Mouse (Mus musculus) forebrain, embryonic 12.5 days (tissue): Measurements from ENCODE around the gene Vim. TPM values are rescaled to one million over a fixed set of nuclear protein-coding genes. Genes with fewer than 3 reads are reported as not detected.
"Not testable (repeated sequence)": the region's sequence is repeated elsewhere in the genome, so short reads cannot be mapped to it uniquely, and the experiment has no call there.

Source experiments
- ATAC-seq: fragments of 200-750 bp; cut with Nextera tagmentation; 2 replicates; pipeline ENCODE4 v1.8.0; 2017; ENCODE audit warnings: moderate TSS enrichment; ENCODE audit not compliant: low FRiP score
- H3K27ac ChIP-seq: fragments of 300-500 bp; sonication (generic); 2 replicates; pipeline ENCODE4 v1.5.1; 2016; ENCODE audit warnings: mild to moderate bottlenecking
- H3K27me3 ChIP-seq: fragments of 300-500 bp; sonication (generic); 2 replicates; pipeline ENCODE4 v1.6.1; 2016; ENCODE audit warnings: mild to moderate bottlenecking
- H3K36me3 ChIP-seq: fragments of 300-500 bp; sonication (generic); replicated peaks from 2 replicates; pipeline ENCODE4 v1.6.1; 2016; ENCODE audit warnings: mild to moderate bottlenecking
- H3K4me1 ChIP-seq: fragments of 300-500 bp; sonication (generic); 2 replicates; pipeline ENCODE4 v1.6.1; 2016
- H3K4me2 ChIP-seq: fragments of 300-500 bp; sonication (generic); 2 replicates; pipeline ENCODE4 v1.6.1; 2016; ENCODE audit warnings: mild to moderate bottlenecking, moderate library complexity
- H3K4me3 ChIP-seq: fragments of 300-500 bp; sonication (generic); replicated peaks from 2 replicates; pipeline ENCODE4 v1.5.1; 2016; ENCODE audit warnings: mild to moderate bottlenecking
- H3K9ac ChIP-seq: fragments of 300-500 bp; sonication (generic); 2 replicates; pipeline ENCODE4 v1.6.1; 2016; ENCODE audit warnings: mild to moderate bottlenecking
- H3K9me3 ChIP-seq: fragments of 300-500 bp; sonication (generic); 2 replicates; pipeline ENCODE4 v1.6.1; 2016
- WGBS: fragments of 180-500 bp; shearing (Covaris S2); methylation state at CpG from one replicate; pipeline ENCODE4 v1.1.7; 2016; 5-methylcytosine and 5-hydroxymethylcytosine counted together
- polyA plus RNA-seq: library from polyadenylated mRNA; unstranded; fragments of >200 nt; fragmentation: Nextera tagmentation; extraction: Ambion mirVana; gene quantifications from 2 replicates; pipeline ENCODE4 v1.2.1, GENCODE M21; 2016

The Vim gene
- polyA plus RNA-seq, 1 experiment from 2014 or later: 1,103 TPM

DNA sequence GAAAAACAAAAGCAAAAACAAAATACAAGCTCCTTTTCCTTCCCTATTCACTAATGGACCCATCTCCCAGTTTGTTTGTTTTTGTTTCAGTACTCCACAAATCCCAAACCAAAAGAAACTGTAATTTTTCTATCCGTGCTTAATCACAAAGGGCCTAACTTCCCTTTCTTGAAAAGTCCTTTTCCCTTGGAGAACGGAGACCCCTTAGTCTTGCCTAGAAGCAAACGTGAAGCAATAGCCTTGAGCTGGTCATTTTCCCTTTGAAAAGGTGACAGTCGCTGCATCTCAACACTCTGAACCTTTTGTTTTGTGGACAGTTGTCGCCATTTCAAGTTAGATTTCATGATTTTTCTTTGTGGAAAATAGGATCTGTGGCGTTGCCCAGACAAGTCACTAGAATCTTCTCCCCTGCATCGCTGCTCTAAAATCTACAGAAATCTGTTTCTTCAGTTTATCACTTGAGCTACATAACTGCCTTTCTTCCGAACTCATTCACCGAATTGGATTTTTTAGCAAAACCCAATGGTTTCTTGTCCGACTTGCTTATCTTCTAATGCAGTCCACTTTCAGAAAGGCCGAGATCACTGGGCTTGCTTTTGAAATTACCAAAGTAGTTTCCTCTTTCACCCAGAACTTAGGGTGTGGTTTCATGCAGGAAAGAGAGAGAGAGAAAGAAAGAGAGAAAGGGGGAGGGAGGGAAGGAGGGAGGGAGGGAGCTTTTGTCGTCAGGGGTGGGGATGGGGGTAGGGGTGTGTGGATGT lies 900 bp upstream of the Vim start:
- 2% methylated on average over 12 of the region's 12 CpGs for WGBS
- H3K9me3 ChIP-seq: no peaks in the 10 kb centered on the region
- no peaks in the 10 kb centered on the region for H3K27me3 ChIP-seq
- H3K4me2 ChIP-seq: peak overlapping the region; percentile 70
- peak overlapping the region; percentile 96 for H3K9ac ChIP-seq
- H3K4me1 ChIP-seq: peaks cover 37% of the 10 kb centered on the region
- H3K36me3 ChIP-seq: peaks cover 11% of the 10 kb centered on the region
- H3K27ac ChIP-seq: peak overlapping the region; percentile 98
- peak; percentile 3; the same call in 1 of the 2 replicates for ATAC-seq
- H3K4me3 ChIP-seq: peak overlapping the region; percentile 88

DNA sequence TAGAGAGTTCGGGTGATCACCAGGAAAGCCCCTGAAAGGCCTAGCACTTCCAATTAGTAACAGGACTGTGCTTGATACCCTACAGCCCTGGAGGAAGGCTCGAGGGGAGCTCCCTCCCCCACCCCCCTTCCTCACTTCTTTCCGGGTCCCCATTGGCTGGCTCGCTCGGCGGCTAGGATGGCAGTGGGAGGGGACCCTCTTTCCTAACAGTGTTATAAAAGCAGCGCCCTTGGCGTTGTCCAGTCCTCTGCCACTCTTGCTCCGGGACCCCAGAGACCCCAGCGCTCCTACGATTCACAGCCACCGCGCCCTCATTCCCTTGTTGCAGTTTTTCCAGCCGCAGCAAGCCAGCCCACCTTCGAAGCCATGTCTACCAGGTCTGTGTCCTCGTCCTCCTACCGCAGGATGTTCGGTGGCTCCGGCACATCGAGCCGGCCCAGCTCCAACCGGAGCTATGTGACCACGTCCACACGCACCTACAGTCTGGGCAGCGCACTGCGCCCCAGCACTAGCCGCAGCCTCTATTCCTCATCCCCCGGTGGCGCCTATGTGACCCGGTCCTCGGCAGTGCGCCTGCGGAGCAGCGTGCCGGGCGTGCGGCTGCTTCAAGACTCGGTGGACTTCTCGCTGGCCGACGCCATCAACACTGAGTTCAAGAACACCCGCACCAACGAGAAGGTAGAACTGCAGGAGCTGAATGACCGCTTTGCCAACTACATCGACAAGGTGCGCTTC lies 506 bp downstream of the Vim start:
- H3K27ac ChIP-seq: peak overlapping the region; percentile 98
- 1% methylated on average over 46 of the region's 46 CpGs for WGBS

DNA sequence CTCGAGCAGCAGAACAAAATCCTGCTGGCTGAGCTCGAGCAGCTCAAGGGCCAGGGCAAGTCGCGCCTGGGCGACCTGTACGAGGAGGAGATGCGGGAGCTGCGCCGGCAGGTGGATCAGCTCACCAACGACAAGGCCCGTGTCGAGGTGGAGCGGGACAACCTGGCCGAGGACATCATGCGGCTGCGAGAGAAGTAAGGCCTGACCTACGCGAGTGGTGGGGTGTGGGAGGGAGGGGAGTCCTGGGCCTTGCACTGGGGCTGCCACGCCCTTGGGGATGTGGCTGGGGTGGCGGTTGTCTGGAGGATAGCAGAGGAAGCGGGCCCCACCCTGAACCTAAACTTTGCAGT lies 1.0 kb downstream of the Vim start:
- 0 out of 2 replicates have a peak, but pooled peaks have one; percentile 10 for ATAC-seq
- peak overlapping the region; percentile 96 for H3K9ac ChIP-seq
- no peaks in the 10 kb centered on the region for H3K9me3 ChIP-seq
- peak overlapping the region; percentile 88 for H3K4me3 ChIP-seq
- H3K4me2 ChIP-seq: peak overlapping the region; percentile 70
- H3K27ac ChIP-seq: peak overlapping the region; percentile 98
- H3K36me3 ChIP-seq: peaks cover 28% of the 10 kb centered on the region
- H3K27me3 ChIP-seq: no peaks in the 10 kb centered on the region
- under 1% methylated on average over 21 of the region's 21 CpGs for WGBS
- peaks cover 52% of the 10 kb centered on the region for H3K4me1 ChIP-seq

More for the DNA sequence above, 506 bp downstream of the Vim start:
- H3K9me3 ChIP-seq: no peaks in the 10 kb centered on the region
- ATAC-seq: peak; percentile 90
- H3K4me3 ChIP-seq: peak overlapping the region; percentile 88
- H3K9ac ChIP-seq: peak overlapping the region; percentile 96
- H3K27me3 ChIP-seq: no peaks in the 10 kb centered on the region
- H3K4me1 ChIP-seq: peaks cover 47% of the 10 kb centered on the region
- peak overlapping the region; percentile 70 for H3K4me2 ChIP-seq
- H3K36me3 ChIP-seq: peaks cover 23% of the 10 kb centered on the region

DNA sequence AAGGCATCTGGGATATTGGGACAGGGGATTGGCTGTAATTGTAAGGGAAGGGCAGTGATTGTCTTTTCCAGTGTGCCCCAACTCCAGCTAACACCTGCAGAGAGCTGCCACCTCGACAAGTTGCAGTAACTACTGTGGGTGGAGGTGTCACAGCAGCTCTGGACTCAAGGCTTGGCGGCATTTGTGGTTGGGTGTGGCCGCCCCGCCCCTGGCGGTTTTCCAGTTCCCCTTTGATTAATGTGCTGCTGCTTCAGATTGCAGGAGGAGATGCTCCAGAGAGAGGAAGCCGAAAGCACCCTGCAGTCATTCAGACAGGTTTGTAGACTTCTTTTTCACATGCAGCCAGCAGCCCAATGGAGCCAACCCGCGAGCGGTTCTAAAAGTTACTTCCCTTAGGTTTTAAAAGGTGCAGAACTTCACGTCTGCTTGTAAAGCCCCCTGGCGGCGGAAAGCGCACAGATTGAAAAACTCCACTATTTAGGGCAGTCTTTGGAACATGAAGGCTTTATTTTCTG lies 1.6 kb downstream of the Vim start:
- WGBS: 1% methylated on average over 13 of the region's 13 CpGs
- Histone ChIP-seq H3K4me3 (peak overlapping the region; percentile 88), H3K4me2 (peak overlapping the region; percentile 70), H3K27me3 (no peaks in the 10 kb centered on the region), H3K9ac (peak overlapping the region; percentile 96), H3K9me3 (no peaks in the 10 kb centered on the region), H3K27ac (peak overlapping the region; percentile 98), H3K4me1 (peaks cover 55% of the 10 kb centered on the region), H3K36me3 (peaks cover 34% of the 10 kb centered on the region)
- ATAC-seq: no peak

DNA sequence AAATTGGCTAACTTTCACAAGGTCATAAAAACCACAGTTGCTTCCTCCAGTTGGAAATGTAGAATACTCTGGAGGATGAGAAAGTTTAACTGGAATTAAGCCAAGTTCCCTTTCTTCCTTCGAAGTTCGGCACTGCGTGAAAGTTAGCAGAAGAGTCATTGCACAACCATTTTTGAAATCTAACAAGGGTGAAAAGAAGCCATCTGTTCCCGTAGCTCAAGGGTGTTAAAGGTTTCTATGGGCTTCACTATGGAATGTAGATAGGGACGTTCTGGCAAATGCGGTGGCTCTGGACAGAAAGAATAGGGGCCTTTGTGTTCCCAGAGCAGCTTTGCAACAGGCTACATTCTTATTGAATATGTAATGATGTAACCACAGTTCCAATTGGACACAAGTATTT lies 2.2 kb downstream of the Vim start:
- H3K4me3 ChIP-seq: peak overlapping the region; percentile 88
- H3K36me3 ChIP-seq: peaks cover 38% of the 10 kb centered on the region
- peak; percentile 39 for ATAC-seq
- H3K4me1 ChIP-seq: peaks cover 55% of the 10 kb centered on the region
- peak overlapping the region; percentile 70 for H3K4me2 ChIP-seq
- peak overlapping the region; percentile 98 for H3K27ac ChIP-seq
- WGBS: 3% methylated on average over 6 of the region's 6 CpGs
- peak overlapping the region; percentile 96 for H3K9ac ChIP-seq
- no peaks in the 10 kb centered on the region for H3K9me3 ChIP-seq
- no peaks in the 10 kb centered on the region for H3K27me3 ChIP-seq

DNA sequence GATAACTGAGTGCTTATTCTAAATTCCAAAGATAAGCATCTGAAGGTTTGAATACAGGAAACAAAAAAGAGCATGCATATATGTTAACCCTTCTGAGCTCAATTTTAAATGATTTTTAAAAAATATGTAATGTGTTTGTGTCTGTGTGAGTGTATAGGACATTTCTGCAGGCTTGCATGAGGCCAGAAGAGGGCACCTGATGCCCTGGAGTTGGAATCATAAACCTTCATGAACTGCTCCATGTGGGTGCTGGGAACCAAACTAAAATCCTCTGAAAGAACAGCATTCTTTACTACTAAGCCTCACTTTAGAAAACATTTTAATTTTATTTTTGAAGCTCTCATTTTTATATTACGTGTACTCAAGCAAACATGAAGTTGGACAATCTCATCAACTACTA lies 3.7 kb downstream of the Vim start:
- no peak overlapping the region for H3K9ac ChIP-seq
- no peaks in the 10 kb centered on the region for H3K9me3 ChIP-seq
- no peaks in the 10 kb centered on the region for H3K27me3 ChIP-seq
- H3K4me1 ChIP-seq: peaks cover 45% of the 10 kb centered on the region
- 93% methylated on average over 1 of the region's 1 CpGs for WGBS
- no peak overlapping the region for H3K27ac ChIP-seq
- H3K4me3 ChIP-seq: peak overlapping the region; percentile 19; the same call in 1 of the 2 replicates
- no peak for ATAC-seq
- peaks cover 52% of the 10 kb centered on the region for H3K36me3 ChIP-seq
- peak overlapping the region; percentile 38 for H3K4me2 ChIP-seq

DNA sequence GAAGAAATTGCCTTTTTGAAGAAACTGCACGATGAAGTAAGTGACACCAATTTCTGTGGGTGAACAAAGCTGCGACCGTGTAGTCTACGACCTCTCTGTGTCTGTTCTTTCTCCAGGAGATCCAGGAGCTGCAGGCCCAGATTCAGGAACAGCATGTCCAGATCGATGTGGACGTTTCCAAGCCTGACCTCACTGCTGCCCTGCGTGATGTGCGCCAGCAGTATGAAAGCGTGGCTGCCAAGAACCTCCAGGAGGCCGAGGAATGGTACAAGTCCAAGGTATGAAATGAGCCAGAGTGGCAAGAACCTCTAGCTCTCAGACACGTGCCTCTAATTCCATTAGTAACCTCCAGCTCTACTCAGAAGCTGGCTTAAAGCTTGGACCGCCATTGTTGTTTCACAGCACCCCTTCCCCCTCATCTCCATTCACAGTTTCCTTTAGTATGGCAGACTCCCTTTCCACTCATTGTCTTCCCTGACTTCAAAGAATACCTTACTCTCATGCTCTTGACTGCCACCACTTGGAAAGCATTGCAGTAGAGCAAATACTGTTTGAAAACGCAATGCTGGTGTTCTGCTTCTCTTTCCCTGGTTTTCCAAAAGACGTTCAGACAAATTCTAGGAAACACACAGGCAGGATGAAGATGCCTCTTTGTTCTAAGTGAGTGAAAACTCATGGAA lies 4.9 kb downstream of the Vim start:
- 65% methylated on average over 14 of the region's 14 CpGs for WGBS
- no peaks in the 10 kb centered on the region for H3K27me3 ChIP-seq
- ATAC-seq: no peak
- no peak overlapping the region for H3K4me3 ChIP-seq
- H3K9ac ChIP-seq: no peak overlapping the region
- peaks cover 61% of the 10 kb centered on the region for H3K36me3 ChIP-seq
- peak overlapping the region; percentile 56; the same call in 1 of the 2 replicates for H3K27ac ChIP-seq
- H3K9me3 ChIP-seq: no peaks in the 10 kb centered on the region
- H3K4me2 ChIP-seq: peak overlapping the region; percentile 6; the same call in 1 of the 2 replicates
- peaks cover 35% of the 10 kb centered on the region for H3K4me1 ChIP-seq

DNA sequence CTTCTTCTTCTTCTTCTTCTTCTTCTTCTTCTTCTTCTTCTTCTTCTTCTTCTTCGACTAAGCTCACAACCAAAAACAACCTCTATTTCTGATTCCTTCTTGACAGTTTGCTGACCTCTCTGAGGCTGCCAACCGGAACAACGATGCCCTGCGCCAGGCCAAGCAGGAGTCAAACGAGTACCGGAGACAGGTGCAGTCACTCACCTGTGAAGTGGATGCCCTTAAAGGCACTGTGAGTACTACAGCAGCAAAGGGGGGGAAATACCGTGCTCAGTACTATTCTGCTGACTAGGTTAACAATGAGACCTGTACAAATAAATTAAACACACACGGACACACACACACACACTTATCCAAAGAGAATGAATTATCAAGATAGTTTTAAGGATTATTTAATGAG lies 5.6 kb downstream of the Vim start:
- Histone ChIP-seq H3K27me3 (no peaks in the 10 kb centered on the region), H3K9me3 (no peaks in the 10 kb centered on the region), H3K4me2 (no peak overlapping the region), H3K9ac (no peak overlapping the region), H3K27ac (no peak overlapping the region), H3K4me1 (peaks cover 35% of the 10 kb centered on the region), H3K4me3 (no peak overlapping the region), H3K36me3 (peaks cover 61% of the 10 kb centered on the region)
- ATAC-seq: no peak
- 92% methylated on average over 8 of the region's 8 CpGs for WGBS

DNA sequence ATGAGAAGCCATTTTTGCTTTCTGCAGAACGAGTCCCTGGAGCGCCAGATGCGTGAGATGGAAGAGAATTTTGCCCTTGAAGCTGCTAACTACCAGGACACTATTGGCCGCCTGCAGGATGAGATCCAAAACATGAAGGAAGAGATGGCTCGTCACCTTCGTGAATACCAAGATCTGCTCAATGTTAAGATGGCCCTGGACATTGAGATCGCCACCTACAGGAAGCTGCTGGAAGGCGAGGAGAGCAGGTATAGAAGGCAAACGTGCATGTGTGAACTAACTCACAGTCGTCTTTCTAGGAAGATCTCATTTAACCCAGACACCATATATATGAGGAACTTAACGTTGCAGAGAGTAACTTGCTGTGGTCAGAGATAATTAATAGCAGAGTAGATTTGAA lies 6.3 kb downstream of the Vim start:
- H3K4me1 ChIP-seq: peaks cover 35% of the 10 kb centered on the region
- no peak overlapping the region for H3K4me2 ChIP-seq
- 57% methylated on average over 11 of the region's 11 CpGs for WGBS
- H3K27ac ChIP-seq: no peak overlapping the region
- no peaks in the 10 kb centered on the region for H3K27me3 ChIP-seq
- H3K9me3 ChIP-seq: no peaks in the 10 kb centered on the region
- ATAC-seq: no peak
- H3K9ac ChIP-seq: no peak overlapping the region
- no peak overlapping the region for H3K4me3 ChIP-seq
- peaks cover 61% of the 10 kb centered on the region for H3K36me3 ChIP-seq

DNA sequence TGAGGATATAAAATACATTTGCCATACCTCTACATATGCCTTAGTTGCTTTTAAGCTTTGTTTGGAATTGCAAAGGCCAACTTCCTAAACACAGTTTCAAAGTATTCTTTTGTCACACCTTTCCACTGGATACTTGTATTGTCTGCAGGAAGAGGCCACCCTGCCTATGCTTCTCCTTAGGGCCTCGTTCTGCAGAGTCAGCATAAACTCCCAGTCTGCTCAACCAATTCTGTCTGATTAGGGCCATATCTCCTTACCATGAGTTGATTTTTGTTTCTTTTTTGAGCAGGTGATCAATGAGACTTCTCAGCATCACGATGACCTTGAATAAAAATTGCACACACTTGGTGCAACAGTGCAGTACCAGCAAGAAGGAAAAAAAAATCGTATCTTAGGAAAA lies 8.5 kb downstream of the Vim start:
- Histone ChIP-seq H3K9ac (no peak overlapping the region), H3K36me3 (peaks cover 53% of the 10 kb centered on the region), H3K4me2 (no peak overlapping the region), H3K27ac (no peak overlapping the region), H3K27me3 (no peaks in the 10 kb centered on the region), H3K9me3 (no peaks in the 10 kb centered on the region), H3K4me3 (no peak overlapping the region), H3K4me1 (peaks cover 22% of the 10 kb centered on the region)
- WGBS: 81% methylated on average over 3 of the region's 3 CpGs
- ATAC-seq: no peak

DNA sequence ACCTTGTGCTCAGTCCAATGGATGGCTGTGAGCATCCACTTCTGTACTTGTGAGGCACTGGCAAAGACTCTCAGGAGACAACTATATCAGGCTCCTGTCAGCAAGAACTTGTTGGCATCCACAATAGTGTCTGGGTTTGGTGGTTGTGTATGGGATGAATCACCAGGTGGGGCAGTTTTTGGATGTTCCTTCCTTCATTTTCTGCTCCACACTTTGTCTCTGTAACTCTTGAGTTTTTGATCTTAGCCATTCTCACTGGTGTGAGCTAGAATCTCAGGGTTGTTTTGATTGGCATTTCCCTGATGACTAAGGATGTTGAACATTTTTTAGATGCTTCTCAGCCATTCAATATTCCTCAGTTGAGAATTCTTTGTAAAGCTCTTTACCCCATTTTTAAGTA lies 10.0 kb downstream of the Vim start:
- not testable (repeated sequence) for H3K27me3 ChIP-seq, H3K4me3 ChIP-seq, ATAC-seq, H3K4me2 ChIP-seq, H3K9me3 ChIP-seq, H3K9ac ChIP-seq
- peaks cover 10% of the 10 kb centered on the region for H3K4me1 ChIP-seq
- 0 out of 2 replicates have a peak overlapping the region, but pooled peaks have one; percentile 13 for H3K27ac ChIP-seq
- peaks cover 41% of the 10 kb centered on the region for H3K36me3 ChIP-seq

DNA sequence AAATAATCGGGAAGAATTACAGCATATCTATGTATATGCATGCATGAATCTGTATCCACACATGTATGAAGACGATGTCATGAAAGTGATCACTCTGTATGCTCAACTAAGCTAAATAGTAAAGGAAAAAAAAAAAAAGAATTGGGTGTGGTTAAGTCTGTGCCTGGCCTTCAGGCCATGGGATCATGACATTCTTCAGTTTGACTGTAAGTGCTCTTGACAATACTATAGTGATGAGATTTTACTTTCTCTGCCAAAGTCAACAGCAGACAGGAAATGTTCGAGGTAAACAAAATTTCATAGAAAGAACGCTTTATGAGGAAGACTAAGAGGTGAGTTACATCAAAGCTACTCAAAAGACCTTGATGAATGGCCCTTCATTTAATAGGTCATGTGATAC lies 19.6 kb downstream of the Vim start:
- Histone ChIP-seq H3K9me3 (no peaks in the 10 kb centered on the region), H3K4me1 (no peaks in the 10 kb centered on the region; the same call in 1 of the 2 replicates), H3K4me3 (no peak overlapping the region), H3K36me3 (no peaks in the 10 kb centered on the region), H3K27ac (no peak overlapping the region), H3K4me2 (no peak overlapping the region), H3K9ac (no peak overlapping the region), H3K27me3 (no peaks in the 10 kb centered on the region)
- no peak for ATAC-seq
- WGBS: 87% methylated on average over 4 of the region's 4 CpGs
